Mouse (Mus musculus) ES-E14 (cell line): ENCODE data around the gene Sorcs2.

Experiments used
- CHD2 ChIP-seq: IDR thresholded peaks from 2 replicates; pipeline ENCODE4 v1.6.1; 2014; ENCODE audit warnings: mild to moderate bottlenecking, low read depth, low read length, inconsistent platforms
- HCFC1 ChIP-seq: IDR thresholded peaks from 2 replicates; pipeline ENCODE4 v1.6.1; 2012; ENCODE audit warnings: low read length, inconsistent platforms, borderline replicate concordance; ENCODE audit not compliant: insufficient read depth
- MAFK ChIP-seq: IDR thresholded peaks from 2 replicates; pipeline ENCODE4 v1.6.1; 2014; ENCODE audit warnings: mild to moderate bottlenecking, low read depth, low read length, inconsistent platforms; ENCODE audit not compliant: insufficient read depth
- ZC3H11A ChIP-seq: IDR thresholded peaks from 2 replicates; pipeline ENCODE4 v1.6.1; 2012; ENCODE audit warnings: low read depth, mild to moderate bottlenecking, inconsistent platforms, low read length, borderline replicate concordance
- ZNF384 ChIP-seq: IDR thresholded peaks from 2 replicates; pipeline ENCODE4 v1.6.1; 2012; ENCODE audit warnings: low read depth, low read length, inconsistent platforms

DNA sequence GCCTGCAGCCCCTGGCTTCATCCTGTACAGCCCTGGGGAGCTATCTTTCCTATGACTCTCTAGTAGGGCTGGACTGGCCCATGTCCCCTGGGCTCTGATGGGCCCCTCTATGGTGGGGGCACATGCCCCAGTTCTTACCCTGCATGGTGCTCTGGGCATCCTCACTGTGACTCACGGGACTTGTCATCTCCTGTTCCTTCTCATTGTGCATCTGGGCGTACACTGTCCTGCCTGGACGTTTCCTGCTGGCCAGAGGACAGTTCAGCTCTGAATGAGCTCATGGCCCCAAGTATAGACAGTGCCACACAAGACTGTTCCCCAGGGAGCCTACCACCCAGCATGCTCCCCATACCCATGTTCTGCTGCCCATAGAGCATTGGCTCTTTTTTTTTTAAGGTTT is 376.8 kb downstream of the Sorcs2 start:
- TF ChIP-seq HCFC1 (no peak), CHD2 (no peak), MAFK (no peak), ZNF384 (no peak), ZC3H11A (no peak)
